Mouse (Mus musculus): ENCODE results near the gene Ankrd33. TPM values are rescaled to one million over a fixed set of nuclear protein-coding genes. Genes with fewer than 3 reads are reported as not detected.

Gene Ankrd33
- polyA plus RNA-seq (2015; fragmentation: Nextera tagmentation; extraction: Ambion mirVana) = not detected in 2 replicates

- peaks cover 8% of the 10 kb centered on the region; the same call in 1 of the 2 replicates for H3K4me1 ChIP-seq (replicated peaks; ENCODE audit: insufficient read depth, low read length)
- ATAC-seq (replicated peaks; ENCODE audit: low FRiP score, low read depth) (no peak), DNase-seq (ENCODE audit: low spot score) (no peak)
- no peak within 1 kb of the TSS for H3K27ac ChIP-seq
- no peak for TF ChIP-seq CTCF (IDR thresholded peaks at IDR 0.05; ENCODE audit: low read depth)
- no peaks in the 10 kb centered on the region; the same call in 1 of the 2 replicates for H3K9me3 ChIP-seq (replicated peaks; ENCODE audit: low read length)
- 78% methylated on average over 5 of the region's 5 CpGs for WGBS
- H3K9ac ChIP-seq (ENCODE audit: low read depth, low read length) = no peak within 1 kb of the TSS
- H3K36me3 ChIP-seq (ENCODE audit: insufficient read depth, low read length) = no peaks in the 10 kb centered on the region
- no peak within 1 kb of the TSS for H3K4me3 ChIP-seq (replicated peaks; ENCODE audit: low read depth, low read length)
- H3K4me2 ChIP-seq (ENCODE audit: low read length) = no peak within 1 kb of the TSS
- H3K27me3 ChIP-seq (ENCODE audit: insufficient read depth, low read length) = no peaks in the 10 kb centered on the region
Measured at GRCm38 (mm10) chr15:101115511-101116110, at the start of gene Ankrd33. Gene Ankrd33, plus strand, starts transcription at chr15:101115755.

- no peaks in the 10 kb centered on the region for H3K9me3 ChIP-seq (replicated peaks; ENCODE audit: low read length)
- no peak for DNase-seq (ENCODE audit: low spot score)
- no peak overlapping the region for H3K4me3 ChIP-seq (replicated peaks; ENCODE audit: low read depth, low read length)
- 17% methylated on average over 6 of the region's 6 CpGs for WGBS
- H3K27ac ChIP-seq = no peak overlapping the region
- H3K36me3 ChIP-seq (ENCODE audit: insufficient read depth, low read length) = no peaks in the 10 kb centered on the region
- H3K4me2 ChIP-seq (ENCODE audit: low read length) = no peak overlapping the region
- no peaks in the 10 kb centered on the region for H3K27me3 ChIP-seq (ENCODE audit: insufficient read depth, low read length)
- peaks cover 61% of the 10 kb centered on the region for H3K4me1 ChIP-seq (replicated peaks; ENCODE audit: insufficient read depth, low read length)
- 0 out of 2 replicates have a peak overlapping the region, but pooled peaks have one; percentile 23 for H3K9ac ChIP-seq (ENCODE audit: low read depth, low read length)
- no peak for TF ChIP-seq CTCF (IDR thresholded peaks at IDR 0.05; ENCODE audit: low read depth)
- ATAC-seq (replicated peaks; ENCODE audit: low FRiP score, low read depth) = no peak
Measured at GRCm38 (mm10) chr15:101066364-101066847, 49.1 kb upstream of the Ankrd33 start.

- H3K4me2 ChIP-seq (ENCODE audit: low read length) = no peak overlapping the region
- H3K4me3 ChIP-seq (replicated peaks; ENCODE audit: low read depth, low read length) = no peak overlapping the region
- H3K9ac ChIP-seq (ENCODE audit: low read depth, low read length) = no peak overlapping the region
- ATAC-seq (replicated peaks; ENCODE audit: low FRiP score, low read depth) = no peak
- H3K36me3 ChIP-seq (ENCODE audit: insufficient read depth, low read length) = no peaks in the 10 kb centered on the region
- no peak for TF ChIP-seq CTCF (IDR thresholded peaks at IDR 0.05; ENCODE audit: low read depth)
- WGBS = 38% methylated on average over 7 of the region's 9 CpGs
- DNase-seq (ENCODE audit: low spot score) = no peak
- H3K9me3 ChIP-seq (replicated peaks; ENCODE audit: low read length) = no peaks in the 10 kb centered on the region
- peaks cover 67% of the 10 kb centered on the region for H3K4me1 ChIP-seq (replicated peaks; ENCODE audit: insufficient read depth, low read length)
- peak overlapping the region; percentile 70 for H3K27ac ChIP-seq
- no peaks in the 10 kb centered on the region for H3K27me3 ChIP-seq (ENCODE audit: insufficient read depth, low read length)
Measured at GRCm38 (mm10) chr15:101066920-101067696, 48.4 kb upstream of the Ankrd33 start.

GRCm38 (mm10) chr15:101068029-101068428, 47.5 kb upstream of the Ankrd33 start:
- Histone ChIP-seq H3K36me3 (ENCODE audit: insufficient read depth, low read length) (no peaks in the 10 kb centered on the region), H3K27ac (peak overlapping the region; percentile 70; the same call in 1 of the 2 replicates), H3K4me2 (ENCODE audit: low read length) (no peak overlapping the region), H3K9me3 (replicated peaks; ENCODE audit: low read length) (no peaks in the 10 kb centered on the region), H3K4me3 (replicated peaks; ENCODE audit: low read depth, low read length) (no peak overlapping the region), H3K4me1 (replicated peaks; ENCODE audit: insufficient read depth, low read length) (peaks cover 75% of the 10 kb centered on the region), H3K27me3 (ENCODE audit: insufficient read depth, low read length) (no peaks in the 10 kb centered on the region), H3K9ac (ENCODE audit: low read depth, low read length) (0 out of 2 replicates have a peak overlapping the region, but pooled peaks have one; percentile 2)
- peak; percentile 74 for DNase-seq (ENCODE audit: low spot score)
- ATAC-seq (replicated peaks; ENCODE audit: low FRiP score, low read depth) = no peak
- 35% methylated on average over 3 of the region's 3 CpGs for WGBS
- TF ChIP-seq CTCF (IDR thresholded peaks at IDR 0.05; ENCODE audit: low read depth) = no peak

- 62% methylated on average over 4 of the region's 4 CpGs for WGBS
- DNase-seq (ENCODE audit: low spot score) (no peak), ATAC-seq (replicated peaks; ENCODE audit: low FRiP score, low read depth) (no peak)
- no peaks in the 10 kb centered on the region for H3K9me3 ChIP-seq (replicated peaks; ENCODE audit: low read length)
- H3K4me1 ChIP-seq (replicated peaks; ENCODE audit: insufficient read depth, low read length) = peaks cover 77% of the 10 kb centered on the region
- H3K27me3 ChIP-seq (ENCODE audit: insufficient read depth, low read length) = no peaks in the 10 kb centered on the region
- no peak overlapping the region for H3K4me3 ChIP-seq (replicated peaks; ENCODE audit: low read depth, low read length)
- H3K36me3 ChIP-seq (ENCODE audit: insufficient read depth, low read length) = no peaks in the 10 kb centered on the region
- H3K4me2 ChIP-seq (ENCODE audit: low read length) = no peak overlapping the region
- no peak overlapping the region for H3K9ac ChIP-seq (ENCODE audit: low read depth, low read length)
- no peak for TF ChIP-seq CTCF (IDR thresholded peaks at IDR 0.05; ENCODE audit: low read depth)
- H3K27ac ChIP-seq = peak overlapping the region; percentile 82
Measured at GRCm38 (mm10) chr15:101068671-101069070, 46.9 kb upstream of the Ankrd33 start.

- H3K27me3 ChIP-seq (ENCODE audit: insufficient read depth, low read length) = no peaks in the 10 kb centered on the region
- peak overlapping the region; percentile 18; the same call in 1 of the 2 replicates for H3K4me2 ChIP-seq (ENCODE audit: low read length)
- no peak for TF ChIP-seq CTCF (IDR thresholded peaks at IDR 0.05; ENCODE audit: low read depth)
- ATAC-seq (replicated peaks; ENCODE audit: low FRiP score, low read depth) (no peak; the same call in 1 of the 2 replicates), DNase-seq (ENCODE audit: low spot score) (no peak)
- H3K4me1 ChIP-seq (replicated peaks; ENCODE audit: insufficient read depth, low read length) = peaks cover 77% of the 10 kb centered on the region
- H3K27ac ChIP-seq = peak overlapping the region; percentile 82
- no peaks in the 10 kb centered on the region for H3K36me3 ChIP-seq (ENCODE audit: insufficient read depth, low read length)
- H3K4me3 ChIP-seq (replicated peaks; ENCODE audit: low read depth, low read length) = no peak overlapping the region
- 39% methylated on average over 9 of the region's 9 CpGs for WGBS
- peak overlapping the region; percentile 42; the same call in 1 of the 2 replicates for H3K9ac ChIP-seq (ENCODE audit: low read depth, low read length)
- no peaks in the 10 kb centered on the region for H3K9me3 ChIP-seq (replicated peaks; ENCODE audit: low read length)
Measured at GRCm38 (mm10) chr15:101069641-101070190, 45.8 kb upstream of the Ankrd33 start.

Data from kidney, postnatal 0 days (tissue).